In the genomic region with DNA sequence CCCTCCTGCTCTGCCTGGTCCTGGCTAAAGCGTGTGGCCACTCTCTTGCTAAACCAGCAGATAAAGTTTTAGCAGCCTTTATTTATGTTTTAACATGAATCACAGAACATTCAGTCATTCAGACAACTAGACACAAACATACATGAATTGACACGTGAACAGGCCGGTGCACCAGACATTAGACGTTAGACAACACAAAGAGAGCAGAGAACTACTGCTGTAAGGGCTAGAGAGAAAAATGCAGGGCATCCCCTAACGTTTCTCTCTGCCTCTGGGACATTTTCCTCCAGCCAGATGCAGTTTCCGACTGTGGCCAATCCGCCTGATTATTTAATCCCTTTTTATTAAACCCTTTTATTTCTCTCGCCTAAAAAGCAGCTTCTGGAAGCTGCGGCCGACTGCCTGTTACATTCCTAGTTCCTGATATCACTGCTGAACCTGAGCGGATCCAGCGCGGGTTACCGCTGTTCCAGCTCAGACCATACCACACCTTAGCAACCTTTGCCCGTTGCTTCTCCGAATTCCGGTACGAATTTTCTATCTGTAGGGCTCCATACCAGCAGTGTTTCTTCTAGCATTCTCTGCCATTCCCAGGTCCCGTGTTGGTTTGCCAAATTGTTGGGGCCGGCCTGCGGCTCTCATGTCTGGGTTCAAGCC, we compare ENCODE assay signal across 9 mouse cellular contexts. TPM values are rescaled to one million over a fixed set of nuclear protein-coding genes. Genes with fewer than 3 reads are reported as not detected.
DNase-seq lines count a peak whose midpoint lies in the region; ATAC-seq and TF ChIP-seq lines count a peak whose summit lies in the region.
"Had no signal": no experiment of that assay in that cellular context is flagged by ENCODE, and none has a peak within 500 bp of the region (broad histone marks: within the 10 kb centered on the region; RNA-seq: fewer than 3 reads in every experiment).

No protein-coding gene starts in this region.

- DNase-seq in heart, adult 11 months = peak; percentile 52
- DNase-seq in heart, postnatal 4 days = no peak
- DNase-seq in brain, embryonic 14.5 days (ENCODE audit: low read depth) = peak; percentile 13
- peak; percentile 5 for DNase-seq in lung, postnatal 36 days
- no peak for DNase-seq in ovary, postnatal 36 days (ENCODE audit: low spot score)
- DNase-seq in layer of hippocampus, adult 9-11 months = no peak
- DNase-seq: gastrocnemius, adult 2 months had no signal

- H3K27ac ChIP-seq in kidney, embryonic 14.5 days (ENCODE audit: low read depth, low read length) = no peak overlapping the region
- H3K27ac ChIP-seq: gastrocnemius, adult 2 months had no signal

- 15% methylated on average over 21 of the region's 21 CpGs for WGBS in kidney, embryonic 14.5 days

- TF ChIP-seq POLR2A in brain, embryonic 14.5 days (IDR thresholded peaks at IDR 0.05; ENCODE audit: borderline replicate concordance, extremely low read depth, insufficient read depth, insufficient read length, poor library complexity, severe bottlenecking) = no peak

- no peak for TF ChIP-seq CTCF in brain, embryonic 14.5 days (IDR thresholded peaks at IDR 0.05; ENCODE audit: borderline replicate concordance, extremely low read depth, insufficient read depth, insufficient read length)

- no peak for ATAC-seq in kidney, embryonic 14.5 days (ENCODE audit: low FRiP score, low TSS enrichment)
- ATAC-seq in CD4-positive, CD25-positive, alpha-beta regulatory T cell, adult 4 months = no peak

- no peaks in the 10 kb centered on the region for H3K36me3 ChIP-seq in kidney, embryonic 14.5 days (ENCODE audit: control insufficient read depth, insufficient read depth, low read length)

- H3K4me2 ChIP-seq in kidney, embryonic 14.5 days (replicated peaks; ENCODE audit: low read depth, low read length) = peak overlapping the region; percentile 5; the same call in 1 of the 2 replicates

- H3K9me3 ChIP-seq in kidney, embryonic 14.5 days (ENCODE audit: control insufficient read depth, low read length) = no peaks in the 10 kb centered on the region

- H3K27me3 ChIP-seq in kidney, embryonic 14.5 days (ENCODE audit: control insufficient read depth, insufficient read depth, low read length) = no peaks in the 10 kb centered on the region

- no peaks in the 10 kb centered on the region for H3K4me1 ChIP-seq in kidney, embryonic 14.5 days (ENCODE audit: control insufficient read depth, insufficient read depth, low read length)

- H3K9ac ChIP-seq in kidney, embryonic 14.5 days (ENCODE audit: low read depth, low read length) = no peak overlapping the region

- no peak overlapping the region for H3K4me3 ChIP-seq in kidney, embryonic 14.5 days (ENCODE audit: low read length)
- H3K4me3 ChIP-seq: gastrocnemius, adult 2 months had no signal

RNA-seq across cellular contexts. Expression of gene Acnat1, which starts 6.5 kb away (rescaled TPM):
- total RNA-seq in heart, postnatal 4 days (2021) = not detected
- 0.23 TPM in 1 of 2 replicates, not detected in the other for polyA plus RNA-seq in brain, embryonic 14.5 days (2012; rRNA removed)
- polyA plus RNA-seq in kidney, embryonic 14.5 days (2014; fragmentation: Nextera tagmentation; extraction: Ambion mirVana) = not detected in 2 replicates
- polyA plus RNA-seq in CD4-positive, CD25-positive, alpha-beta regulatory T cell, adult 4 months (2017; shearing (Covaris generic)) = not detected
- total RNA-seq: gastrocnemius, adult 2 months had no signal

RNA-seq across cellular contexts. Expression of gene Baat, which starts 26.1 kb away (rescaled TPM):
- under 1 TPM in 1 of 2 experiments, not detected in 1; 0.20 TPM for total RNA-seq in heart, postnatal 4 days (2021)
- polyA plus RNA-seq in brain, embryonic 14.5 days (2012; rRNA removed) = 0.08 and 0.12 TPM in 2 replicates
- 0.16 TPM in 1 of 2 replicates, not detected in the other for polyA plus RNA-seq in kidney, embryonic 14.5 days (2014; fragmentation: Nextera tagmentation; extraction: Ambion mirVana)
- not detected for polyA plus RNA-seq in CD4-positive, CD25-positive, alpha-beta regulatory T cell, adult 4 months (2017; shearing (Covaris generic))

RNA-seq across cellular contexts. Expression of gene Mrpl50, which starts 40.7 kb away (rescaled TPM):
- total RNA-seq in heart, postnatal 4 days (2021) = 10 to 100 TPM; 36.3 to 37.0 TPM
- polyA plus RNA-seq in brain, embryonic 14.5 days (2012; rRNA removed) = 17.6 and 24.3 TPM in 2 replicates
- polyA plus RNA-seq in kidney, embryonic 14.5 days (2014; fragmentation: Nextera tagmentation; extraction: Ambion mirVana) = 86.6 and 90.7 TPM in 2 replicates
- polyA plus RNA-seq in CD4-positive, CD25-positive, alpha-beta regulatory T cell, adult 4 months (2017; shearing (Covaris generic)) = 10 to 100 TPM; 33.8 to 39.9 TPM

RNA-seq across cellular contexts. Expression of gene Zfp189, which starts 40.7 kb away (rescaled TPM):
- 1 to 10 TPM; 5.6 to 6.6 TPM for total RNA-seq in heart, postnatal 4 days (2021)
- 5.8 and 7.2 TPM in 2 replicates for polyA plus RNA-seq in brain, embryonic 14.5 days (2012; rRNA removed)
- polyA plus RNA-seq in kidney, embryonic 14.5 days (2014; fragmentation: Nextera tagmentation; extraction: Ambion mirVana) = 5.9 and 10.4 TPM in 2 replicates
- polyA plus RNA-seq in CD4-positive, CD25-positive, alpha-beta regulatory T cell, adult 4 months (2017; shearing (Covaris generic)) = 1 to 10 TPM; 3.3 to 4.0 TPM

Comparison
In these comparisons a context has a peak if more than half of its experiments do, and no peak if none do; other contexts are left out.
1. DNase-seq: peak in heart, adult 11 months (single experiment), brain, embryonic 14.5 days (single experiment) and lung, postnatal 36 days (single experiment); none in heart, postnatal 4 days (single experiment), ovary, postnatal 36 days (single experiment) and layer of hippocampus, adult 9-11 months (single experiment).